Mouse (Mus musculus) limb, embryonic 13.5 days (tissue): ENCODE data around the gene Gm20388. TPM values are rescaled to one million over a fixed set of nuclear protein-coding genes. Genes with fewer than 3 reads are reported as not detected.

ENCODE experiments used
- ATAC-seq: fragments of 200-750 bp; cut with Nextera tagmentation; 2 replicates; pipeline ENCODE4 v1.8.0; 2017; ENCODE audit warnings: low read depth, moderate number of reproducible peaks, moderate TSS enrichment; ENCODE audit not compliant: low FRiP score
- H3K27ac ChIP-seq: fragments of 300-500 bp; sonication (generic); 2 replicates; pipeline ENCODE4 v1.5.1; 2015; ENCODE audit warnings: inconsistent platforms, mild to moderate bottlenecking, moderate library complexity
- H3K27me3 ChIP-seq: fragments of 300-500 bp; sonication (generic); 2 replicates; pipeline ENCODE4 v1.6.1; 2015; ENCODE audit warnings: mild to moderate bottlenecking, inconsistent platforms
- H3K36me3 ChIP-seq: fragments of 300-500 bp; sonication (generic); 2 replicates; pipeline ENCODE4 v1.6.1; 2015; ENCODE audit warnings: inconsistent platforms, mild to moderate bottlenecking, moderate library complexity
- H3K4me1 ChIP-seq: fragments of 300-500 bp; sonication (generic); 2 replicates; pipeline ENCODE4 v1.6.1; 2015; ENCODE audit warnings: inconsistent platforms
- H3K4me2 ChIP-seq: fragments of 300-500 bp; sonication (generic); replicated peaks from 2 replicates; pipeline ENCODE4 v1.6.1; 2015; ENCODE audit warnings: inconsistent platforms, mild to moderate bottlenecking, moderate library complexity
- H3K4me3 ChIP-seq: fragments of 300-500 bp; sonication (generic); 2 replicates; pipeline ENCODE4 v1.5.1; 2015; ENCODE audit warnings: moderate library complexity, mild to moderate bottlenecking, inconsistent platforms
- H3K9ac ChIP-seq: fragments of 300-500 bp; sonication (generic); 2 replicates; pipeline ENCODE4 v1.6.1; 2015; ENCODE audit warnings: mild to moderate bottlenecking, inconsistent platforms
- H3K9me3 ChIP-seq: fragments of 300-500 bp; sonication (generic); 2 replicates; pipeline ENCODE4 v1.6.1; 2016; ENCODE audit warnings: inconsistent platforms
- WGBS: fragments of 180-500 bp; shearing (Covaris S2); methylation state at CpG from one replicate; pipeline ENCODE4 v1.1.7; 2015; 5-methylcytosine and 5-hydroxymethylcytosine counted together
- microRNA counts: library from miRNA; unstranded; fragments of <30 nt; microRNA quantifications from one replicate; lab custom pipeline; 2016
- microRNA-seq: library from miRNA; unstranded; fragments of <30 nt; microRNA quantifications from one replicate; pipeline ENCODE4, GENCODE M21; 2016
- polyA plus RNA-seq: library from polyadenylated mRNA; unstranded; fragments of >200 nt; fragmentation: Nextera tagmentation; extraction: Ambion mirVana; gene quantifications from 2 replicates; pipeline ENCODE4 v1.2.1, GENCODE M21; 2015

Gm20388 gene
- polyA plus RNA-seq, 1 experiment from 2014 or later = 7.1 TPM

- 88% methylated on average over 7 of the region's 7 CpGs for WGBS
- Histone ChIP-seq H3K27ac (no peak overlapping the region), H3K36me3 (no peaks in the 10 kb centered on the region), H3K4me2 (no peak overlapping the region), H3K4me1 (no peaks in the 10 kb centered on the region), H3K9me3 (no peaks in the 10 kb centered on the region), H3K9ac (no peak overlapping the region), H3K27me3 (no peaks in the 10 kb centered on the region), H3K4me3 (no peak overlapping the region)
- ATAC-seq = no peak
These were observed 4480.6 kb downstream of the Gm20388 start for GRCm38 (mm10) chr8:124391191-124391590.

- no peak for ATAC-seq
- H3K9me3 ChIP-seq = no peaks in the 10 kb centered on the region
- H3K27ac ChIP-seq = peak overlapping the region; percentile 39; the same call in 1 of the 2 replicates
- H3K4me1 ChIP-seq = peaks cover 4% of the 10 kb centered on the region; the same call in 1 of the 2 replicates
- 41% methylated on average over 10 of the region's 10 CpGs for WGBS
- H3K27me3 ChIP-seq = no peaks in the 10 kb centered on the region
- no peaks in the 10 kb centered on the region for H3K36me3 ChIP-seq
- H3K9ac ChIP-seq = no peak overlapping the region
- no peak overlapping the region for H3K4me2 ChIP-seq
- no peak overlapping the region for H3K4me3 ChIP-seq
These were observed 4481.8 kb downstream of the Gm20388 start for GRCm38 (mm10) chr8:124392271-124393012.

GRCm38 (mm10) chr8:124393013-124393412 is 4482.4 kb downstream of the Gm20388 start:
- peaks cover 5% of the 10 kb centered on the region; the same call in 1 of the 2 replicates for H3K4me1 ChIP-seq
- H3K27ac ChIP-seq = peak overlapping the region; percentile 33; the same call in 1 of the 2 replicates
- H3K36me3 ChIP-seq = no peaks in the 10 kb centered on the region
- ATAC-seq = no peak
- H3K27me3 ChIP-seq = no peaks in the 10 kb centered on the region
- H3K9ac ChIP-seq = no peak overlapping the region
- H3K4me2 ChIP-seq = no peak overlapping the region
- no peak overlapping the region for H3K4me3 ChIP-seq
- WGBS = 76% methylated on average over 5 of the region's 5 CpGs
- H3K9me3 ChIP-seq = no peaks in the 10 kb centered on the region

- Histone ChIP-seq H3K4me2 (no peak overlapping the region), H3K4me3 (no peak overlapping the region), H3K4me1 (peaks cover 5% of the 10 kb centered on the region; the same call in 1 of the 2 replicates), H3K27ac (no peak overlapping the region), H3K9ac (no peak overlapping the region), H3K27me3 (no peaks in the 10 kb centered on the region), H3K9me3 (no peaks in the 10 kb centered on the region), H3K36me3 (no peaks in the 10 kb centered on the region)
- WGBS = 78% methylated on average over 4 of the region's 4 CpGs
- ATAC-seq = no peak
These were observed 4483.3 kb downstream of the Gm20388 start for GRCm38 (mm10) chr8:124393927-124394326.

GRCm38 (mm10) chr8:124394951-124395350 is 4484.3 kb downstream of the Gm20388 start:
- WGBS = 84% methylated on average over 7 of the region's 7 CpGs
- Histone ChIP-seq H3K27me3 (no peaks in the 10 kb centered on the region), H3K4me3 (no peak overlapping the region), H3K9ac (no peak overlapping the region), H3K4me1 (peaks cover 5% of the 10 kb centered on the region; the same call in 1 of the 2 replicates), H3K4me2 (no peak overlapping the region), H3K27ac (no peak overlapping the region), H3K9me3 (no peaks in the 10 kb centered on the region), H3K36me3 (no peaks in the 10 kb centered on the region)
- no peak for ATAC-seq

MicroRNAs encoded within 50 kb of the gene (microRNA counts, 519-probe panel; counts per million panel counts)
- microRNA mmu-miR-1967 (lab: Ali Mortazavi, UCI) = 1,070 counts per million, percentile 7 among the panel's probes with 10 or more counts

Small RNA genes within 50 kb of the gene (microRNA-seq; reads per million reads assigned to microRNA genes)
- gene Gm22715 (not detected), gene Gm24366 (not detected), gene Gm27530 (not detected), gene Mir1967 (not detected), gene Mir6396 (not detected), gene Mir7079 (not detected), gene Mir7080 (not detected), gene Mir7237 (not detected), gene Mir7687 (not detected)

Other genes starting within 250 kb of the Gm20388 start
- 0.20 and 0.24 TPM in 2 replicates for gene Wfdc1, start 244.5 kb upstream of the Gm20388 start, polyA plus RNA-seq
- 2.0 and 2.6 TPM in 2 replicates for gene Atp2c2, start 210.8 kb upstream of the Gm20388 start, polyA plus RNA-seq
- gene Tldc1, start 132.4 kb upstream of the Gm20388 start, polyA plus RNA-seq = 10.3 and 10.7 TPM in 2 replicates
- 64.0 and 67.8 TPM in 2 replicates for gene Cotl1, start 70.3 kb upstream of the Gm20388 start, polyA plus RNA-seq
- 10.4 and 10.5 TPM in 2 replicates for gene Klhl36, start 48.6 kb upstream of the Gm20388 start, polyA plus RNA-seq
- gene Usp10, start 481 bp upstream of the Gm20388 start, polyA plus RNA-seq = 142 and 145 TPM in 2 replicates
- 7.1 and 8.9 TPM in 2 replicates for gene Crispld2, start 81.6 kb downstream of the Gm20388 start, polyA plus RNA-seq
- gene Zdhhc7, start 190.6 kb downstream of the Gm20388 start, polyA plus RNA-seq = 31.6 and 32.8 TPM in 2 replicates
- 3.3 and 3.4 TPM in 2 replicates for gene 6430548M08Rik, start 203.3 kb downstream of the Gm20388 start, polyA plus RNA-seq